Mouse (Mus musculus) frontal cortex, postnatal 25 days (tissue): ENCODE data around the gene Itpkb.
A peak's percentile ranks its signal among the peaks of the same experiment; 100 is the strongest.

Experiments used
- DNase-seq, 2 experiments: peaks; one replicate each; pipeline ENCODE4 v3.0.0; 2022; ENCODE audit warnings: low spot score in 2 of 2

Gene Itpkb

GRCm38 (mm10) chr1:180397734-180398133 lies 67.4 kb downstream of the Itpkb start:
- DNase-seq, result no peak

- DNase-seq, result no peak
These were observed 68.2 kb downstream of the Itpkb start for GRCm38 (mm10) chr1:180398446-180398845.

- no peak for DNase-seq
These were observed 70.6 kb downstream of the Itpkb start for GRCm38 (mm10) chr1:180400691-180401455.

- no peak for DNase-seq
These were observed 71.4 kb downstream of the Itpkb start for GRCm38 (mm10) chr1:180401725-180402124.

- no peak for DNase-seq
These were observed 72.3 kb downstream of the Itpkb start for GRCm38 (mm10) chr1:180402481-180403081.

- DNase-seq, result no peak
These were observed 73.0 kb downstream of the Itpkb start for GRCm38 (mm10) chr1:180403357-180403693.

GRCm38 (mm10) chr1:180403694-180404606 lies 73.7 kb downstream of the Itpkb start:
- DNase-seq, result no peak

- no peak for DNase-seq
These were observed 74.4 kb downstream of the Itpkb start for GRCm38 (mm10) chr1:180404706-180405105.

- no peak for DNase-seq
These were observed 75.5 kb downstream of the Itpkb start for GRCm38 (mm10) chr1:180405576-180406335.

- no peak for DNase-seq
These were observed 76.2 kb downstream of the Itpkb start for GRCm38 (mm10) chr1:180406336-180407035.

- DNase-seq, result peak; percentile 43 to 50
These were observed 76.9 kb downstream of the Itpkb start for GRCm38 (mm10) chr1:180407171-180407671.

GRCm38 (mm10) chr1:180407727-180408719 lies 77.7 kb downstream of the Itpkb start:
- DNase-seq, result no peak

- DNase-seq, result no peak
These were observed 78.5 kb downstream of the Itpkb start for GRCm38 (mm10) chr1:180408832-180409231.

GRCm38 (mm10) chr1:180409771-180410170 lies 79.5 kb downstream of the Itpkb start:
- DNase-seq, result no peak

GRCm38 (mm10) chr1:180410306-180410705 lies 80.0 kb downstream of the Itpkb start:
- no peak for DNase-seq

GRCm38 (mm10) chr1:180415064-180415463 lies 84.8 kb downstream of the Itpkb start:
- no peak for DNase-seq

- no peak for DNase-seq
These were observed 85.6 kb downstream of the Itpkb start for GRCm38 (mm10) chr1:180415836-180416235.

GRCm38 (mm10) chr1:180417118-180417517 lies 86.8 kb downstream of the Itpkb start:
- DNase-seq, result no peak

GRCm38 (mm10) chr1:180419059-180419458 lies 88.8 kb downstream of the Itpkb start:
- no peak for DNase-seq
